Mouse (Mus musculus) hindbrain, embryonic 12.5 days (tissue): ENCODE results near the gene Bank1. TPM values are rescaled to one million over a fixed set of nuclear protein-coding genes. Genes with fewer than 3 reads are reported as not detected.

ENCODE experiments used
- ATAC-seq: fragments of 200-750 bp; cut with Nextera tagmentation; 2 replicates; pipeline ENCODE4 v1.8.0; 2017; ENCODE audit warnings: moderate TSS enrichment; ENCODE audit not compliant: low FRiP score
- H3K27ac ChIP-seq: fragments of 300-500 bp; sonication (generic); 2 replicates; pipeline ENCODE4 v1.5.1; 2016; ENCODE audit warnings: mild to moderate bottlenecking
- H3K27me3 ChIP-seq: fragments of 300-500 bp; sonication (generic); 2 replicates; pipeline ENCODE4 v1.6.1; 2016; ENCODE audit warnings: mild to moderate bottlenecking
- H3K36me3 ChIP-seq: fragments of 300-500 bp; sonication (generic); 2 replicates; pipeline ENCODE4 v1.6.1; 2016; ENCODE audit warnings: mild to moderate bottlenecking
- H3K4me1 ChIP-seq: fragments of 300-500 bp; sonication (generic); 2 replicates; pipeline ENCODE4 v1.6.1; 2016
- H3K4me2 ChIP-seq: fragments of 300-500 bp; sonication (generic); replicated peaks from 2 replicates; pipeline ENCODE4 v1.6.1; 2016; ENCODE audit warnings: mild to moderate bottlenecking
- H3K4me3 ChIP-seq: fragments of 300-500 bp; sonication (generic); 2 replicates; pipeline ENCODE4 v1.5.1; 2016; ENCODE audit warnings: mild to moderate bottlenecking
- H3K9ac ChIP-seq: fragments of 300-500 bp; sonication (generic); 2 replicates; pipeline ENCODE4 v1.6.1; 2016; ENCODE audit warnings: mild to moderate bottlenecking, moderate library complexity
- H3K9me3 ChIP-seq: fragments of 300-500 bp; sonication (generic); replicated peaks from 2 replicates; pipeline ENCODE4 v1.6.1; 2016; ENCODE audit warnings: mild to moderate bottlenecking
- whole genome bisulfite sequencing: fragments of 180-500 bp; shearing (Covaris S2); methylation state at CpG from one replicate; pipeline ENCODE4 v1.1.7; 2016; 5-methylcytosine and 5-hydroxymethylcytosine counted together
- polyA plus RNA-seq: library from polyadenylated mRNA; unstranded; fragments of >200 nt; fragmentation: Nextera tagmentation; extraction: Ambion mirVana; gene quantifications from 2 replicates; pipeline ENCODE4 v1.2.1, GENCODE M21; 2016

The Bank1 gene
- polyA plus RNA-seq, 1 experiment from 2014 or later, result 0.49 TPM

- Histone ChIP-seq H3K9ac (no peak overlapping the region), H3K9me3 (no peaks in the 10 kb centered on the region), H3K36me3 (no peaks in the 10 kb centered on the region), H3K4me1 (no peaks in the 10 kb centered on the region), H3K27ac (no peak overlapping the region), H3K4me2 (no peak overlapping the region), H3K4me3 (no peak overlapping the region), H3K27me3 (no peaks in the 10 kb centered on the region)
- no peak for ATAC-seq
- WGBS, result 85% methylated on average over 5 of the region's 5 CpGs
Observed at GRCm38 (mm10) chr3:136247331-136247730, 78.5 kb downstream of the Bank1 start.

DNA sequence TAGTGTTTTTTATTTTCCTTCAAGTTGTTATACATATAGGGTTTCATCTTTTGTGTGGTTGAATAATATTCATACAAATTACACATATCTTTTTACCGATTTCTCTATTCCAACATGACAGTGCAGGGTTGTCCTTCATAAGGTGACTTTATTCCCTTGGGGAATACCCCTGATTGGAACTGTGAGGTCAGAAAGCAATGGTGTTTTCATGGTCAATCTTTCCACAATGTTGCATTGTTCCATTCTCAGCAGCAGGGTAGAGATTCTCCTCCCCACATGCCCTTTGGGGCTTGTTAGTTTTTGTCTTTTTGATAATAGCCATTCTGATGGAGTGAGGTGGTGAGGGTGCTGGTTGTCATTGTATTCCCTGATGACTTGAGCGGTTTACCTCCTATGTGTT, 80.9 kb downstream of the Bank1 start:
- Histone ChIP-seq H3K9ac (no peak overlapping the region), H3K4me1 (no peaks in the 10 kb centered on the region), H3K4me2 (no peak overlapping the region), H3K9me3 (no peaks in the 10 kb centered on the region), H3K27ac (no peak overlapping the region), H3K36me3 (no peaks in the 10 kb centered on the region), H3K27me3 (no peaks in the 10 kb centered on the region), H3K4me3 (no peak overlapping the region)
- 34% methylated on average over 2 of the region's 2 CpGs for WGBS
- ATAC-seq, result no peak

DNA sequence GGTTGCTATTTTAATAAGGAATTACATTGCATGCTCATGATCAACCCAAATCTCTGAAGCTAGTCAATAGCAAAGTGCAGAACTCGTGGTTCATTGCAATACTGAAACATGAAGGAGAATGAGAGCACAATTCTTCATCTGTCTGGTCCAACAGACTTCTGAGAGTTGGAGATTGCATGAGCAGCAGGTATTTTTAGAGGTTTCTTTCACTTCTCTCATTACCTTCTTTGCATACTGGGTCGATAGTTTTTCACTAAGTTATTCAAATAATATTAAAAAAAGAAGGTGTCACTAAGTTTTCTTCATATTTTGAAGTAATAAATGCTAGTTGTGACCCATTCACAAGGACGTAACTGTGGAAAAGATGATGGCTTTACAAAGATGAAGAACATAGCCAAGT, 87.1 kb downstream of the Bank1 start:
- Histone ChIP-seq H3K27ac (no peak overlapping the region), H3K4me3 (no peak overlapping the region), H3K9ac (no peak overlapping the region), H3K9me3 (no peaks in the 10 kb centered on the region), H3K4me2 (no peak overlapping the region), H3K4me1 (no peaks in the 10 kb centered on the region), H3K36me3 (no peaks in the 10 kb centered on the region), H3K27me3 (no peaks in the 10 kb centered on the region)
- no peak for ATAC-seq
- 88% methylated on average over 3 of the region's 3 CpGs for WGBS

DNA sequence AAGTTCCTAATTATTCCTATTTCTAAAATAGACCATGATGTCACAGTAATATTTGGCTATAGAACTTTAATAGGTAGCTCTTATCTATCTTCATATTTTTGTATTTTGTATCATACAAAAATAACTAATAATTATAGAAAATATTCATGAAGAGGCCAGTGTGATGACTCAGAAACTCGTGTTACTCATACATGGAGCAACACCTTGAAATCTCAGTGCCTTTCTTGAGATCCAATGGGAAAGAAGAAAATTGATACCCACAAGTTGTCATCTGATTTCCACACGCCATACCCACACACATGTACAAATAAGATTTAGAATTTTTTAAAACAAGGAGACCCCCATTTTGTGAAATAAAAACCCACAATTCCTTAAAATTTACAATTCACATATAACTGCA, 92.4 kb downstream of the Bank1 start:
- Histone ChIP-seq H3K9me3 (no peaks in the 10 kb centered on the region), H3K4me1 (no peaks in the 10 kb centered on the region), H3K9ac (no peak overlapping the region), H3K4me2 (no peak overlapping the region), H3K27ac (no peak overlapping the region), H3K27me3 (no peaks in the 10 kb centered on the region), H3K36me3 (no peaks in the 10 kb centered on the region), H3K4me3 (no peak overlapping the region)
- 80% methylated on average over 2 of the region's 2 CpGs for WGBS
- no peak for ATAC-seq

GRCm38 (mm10) chr3:136230602-136231151, 95.2 kb downstream of the Bank1 start:
- WGBS, result 94% methylated on average over 3 of the region's 3 CpGs

DNA sequence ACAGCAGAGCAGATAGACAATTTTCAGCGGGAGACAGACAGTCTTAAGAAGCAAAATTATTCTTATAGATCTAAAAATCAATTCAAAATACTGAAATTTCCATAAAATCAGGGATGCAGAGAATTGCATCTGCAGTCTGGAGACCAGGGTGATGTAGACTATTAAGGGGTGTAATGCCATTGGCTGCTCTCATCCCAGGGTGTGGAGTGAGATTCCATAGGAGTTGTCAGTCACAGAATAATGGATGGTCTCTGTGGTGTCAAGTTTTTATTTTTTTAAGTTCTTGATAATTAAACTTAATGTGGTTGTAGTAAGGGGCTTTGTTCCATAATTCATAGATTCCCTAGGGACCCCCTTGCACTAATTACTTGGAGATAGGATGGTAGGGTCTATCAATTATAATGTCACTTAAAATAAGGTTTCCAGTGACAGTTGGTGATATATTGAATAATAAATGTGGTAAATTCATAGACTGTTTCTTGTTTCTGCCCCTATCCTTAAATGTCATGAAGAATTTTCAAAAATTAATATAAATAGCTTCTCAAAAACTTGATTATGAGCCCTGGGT, 136.1 kb downstream of the Bank1 start:
- Histone ChIP-seq H3K27ac (no peak overlapping the region), H3K4me2 (no peak overlapping the region), H3K9ac (no peak overlapping the region), H3K9me3 (no peaks in the 10 kb centered on the region), H3K36me3 (no peaks in the 10 kb centered on the region), H3K27me3 (no peaks in the 10 kb centered on the region), H3K4me3 (no peak overlapping the region), H3K4me1 (no peaks in the 10 kb centered on the region)
- peak; percentile 86 for ATAC-seq
- 71% methylated on average over 1 of the region's 1 CpGs for WGBS

More at GRCm38 (mm10) chr3:136230602-136231151, 95.2 kb downstream of the Bank1 start:
- H3K9me3 ChIP-seq, result no peaks in the 10 kb centered on the region
- H3K4me1 ChIP-seq, result no peaks in the 10 kb centered on the region
- H3K4me2 ChIP-seq, result no peak overlapping the region
- no peak overlapping the region for H3K27ac ChIP-seq
- H3K9ac ChIP-seq, result no peak overlapping the region
- no peak overlapping the region for H3K4me3 ChIP-seq
- H3K27me3 ChIP-seq, result no peaks in the 10 kb centered on the region
- ATAC-seq, result no peak
- no peaks in the 10 kb centered on the region for H3K36me3 ChIP-seq

GRCm38 (mm10) chr3:136186548-136187113, 139.2 kb downstream of the Bank1 start:
- Histone ChIP-seq H3K27me3 (no peaks in the 10 kb centered on the region), H3K9me3 (no peaks in the 10 kb centered on the region), H3K27ac (no peak overlapping the region), H3K4me2 (no peak overlapping the region), H3K4me3 (no peak overlapping the region), H3K36me3 (no peaks in the 10 kb centered on the region), H3K9ac (no peak overlapping the region), H3K4me1 (no peaks in the 10 kb centered on the region)
- ATAC-seq, result no peak
- WGBS, result 79% methylated on average over 3 of the region's 3 CpGs

- H3K36me3 ChIP-seq, result no peaks in the 10 kb centered on the region
- H3K9ac ChIP-seq, result no peak overlapping the region
- H3K9me3 ChIP-seq, result no peaks in the 10 kb centered on the region
- no peak for ATAC-seq
- no peak overlapping the region for H3K4me2 ChIP-seq
- no peaks in the 10 kb centered on the region for H3K27me3 ChIP-seq
- H3K27ac ChIP-seq, result no peak overlapping the region
- H3K4me1 ChIP-seq, result peaks cover 4% of the 10 kb centered on the region; the same call in 1 of the 2 replicates
- H3K4me3 ChIP-seq, result no peak overlapping the region
Observed at GRCm38 (mm10) chr3:136171631-136172030, 154.2 kb downstream of the Bank1 start.

DNA sequence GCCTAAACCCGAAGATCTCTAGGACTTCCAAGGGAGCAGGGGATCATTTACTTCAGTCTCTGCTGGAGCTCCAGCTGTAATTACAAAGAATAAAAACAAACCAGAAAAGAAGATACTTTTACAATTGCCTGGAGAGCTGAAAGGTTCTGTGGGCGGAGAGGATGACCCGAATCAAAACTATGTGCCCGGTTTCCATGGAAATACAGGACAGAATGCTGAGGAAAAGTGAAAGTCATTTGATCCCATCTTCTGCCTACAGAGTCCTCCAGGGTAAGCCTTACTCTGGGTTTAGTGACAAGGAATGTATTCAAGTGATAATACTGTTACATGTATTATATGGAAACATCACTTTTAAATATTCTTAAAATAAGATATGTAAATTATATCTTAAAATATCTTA, 157.8 kb downstream of the Bank1 start:
- no peak overlapping the region for H3K4me3 ChIP-seq
- H3K9me3 ChIP-seq, result no peaks in the 10 kb centered on the region
- H3K4me1 ChIP-seq, result peaks cover 4% of the 10 kb centered on the region; the same call in 1 of the 2 replicates
- no peak overlapping the region for H3K27ac ChIP-seq
- H3K4me2 ChIP-seq, result no peak overlapping the region
- H3K9ac ChIP-seq, result no peak overlapping the region
- no peak for ATAC-seq
- no peaks in the 10 kb centered on the region for H3K27me3 ChIP-seq
- no peaks in the 10 kb centered on the region for H3K36me3 ChIP-seq
- WGBS, result 24% methylated on average over 4 of the region's 4 CpGs

DNA sequence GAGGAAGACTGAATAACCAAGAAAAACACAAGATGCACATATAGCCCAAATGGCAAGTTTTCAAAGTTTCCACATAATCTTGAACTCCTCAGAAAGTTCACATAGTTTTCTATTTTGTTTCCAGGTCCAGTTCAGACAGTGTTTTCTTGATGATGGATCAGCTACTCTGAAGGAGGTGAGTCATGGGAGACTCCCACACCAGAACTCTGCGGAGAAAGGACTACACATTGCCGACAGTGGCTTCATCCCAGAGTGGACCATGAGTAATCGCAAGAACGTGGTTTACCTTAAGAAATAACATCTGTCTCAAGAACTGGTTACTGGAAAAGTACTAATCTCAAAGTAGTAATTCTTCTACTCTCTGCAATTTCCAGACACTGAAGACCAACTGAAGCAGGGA, 159.2 kb downstream of the Bank1 start:
- 92% methylated on average over 4 of the region's 4 CpGs for WGBS
- no peak for ATAC-seq

DNA sequence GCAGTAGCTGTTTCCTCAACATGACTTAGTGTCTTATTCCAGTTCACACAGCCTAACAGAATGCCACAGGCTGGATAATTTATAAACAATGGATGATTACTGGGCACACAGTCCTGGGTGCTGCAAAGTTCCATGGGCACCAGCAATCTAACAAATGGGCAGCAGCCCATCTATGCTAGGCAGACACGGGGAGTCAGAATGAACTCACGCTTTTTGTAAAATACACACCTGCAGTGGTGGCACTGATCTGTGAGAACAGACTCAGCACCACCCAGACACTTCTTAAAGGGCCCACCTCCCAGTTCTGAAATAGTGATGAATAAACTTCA, 159.9 kb downstream of the Bank1 start:
- H3K27ac ChIP-seq, result no peak overlapping the region
- H3K4me3 ChIP-seq, result no peak overlapping the region
- WGBS, result 92% methylated on average over 2 of the region's 2 CpGs
- peaks cover 4% of the 10 kb centered on the region; the same call in 1 of the 2 replicates for H3K4me1 ChIP-seq
- ATAC-seq, result no peak
- H3K9ac ChIP-seq, result no peak overlapping the region
- H3K36me3 ChIP-seq, result no peaks in the 10 kb centered on the region
- H3K4me2 ChIP-seq, result no peak overlapping the region
- H3K27me3 ChIP-seq, result no peaks in the 10 kb centered on the region
- no peaks in the 10 kb centered on the region for H3K9me3 ChIP-seq

More for the DNA sequence above, 159.2 kb downstream of the Bank1 start:
- Histone ChIP-seq H3K27ac (no peak overlapping the region), H3K4me1 (peaks cover 4% of the 10 kb centered on the region; the same call in 1 of the 2 replicates), H3K27me3 (no peaks in the 10 kb centered on the region), H3K4me3 (no peak overlapping the region), H3K9ac (no peak overlapping the region), H3K9me3 (no peaks in the 10 kb centered on the region), H3K36me3 (no peaks in the 10 kb centered on the region), H3K4me2 (no peak overlapping the region)

GRCm38 (mm10) chr3:136165167-136166032, 160.5 kb downstream of the Bank1 start:
- 85% methylated on average over 7 of the region's 7 CpGs for WGBS

More at GRCm38 (mm10) chr3:136165167-136166032, 160.5 kb downstream of the Bank1 start:
- Histone ChIP-seq H3K27ac (no peak overlapping the region), H3K9ac (no peak overlapping the region), H3K4me1 (peaks cover 4% of the 10 kb centered on the region; the same call in 1 of the 2 replicates), H3K9me3 (no peaks in the 10 kb centered on the region), H3K4me2 (no peak overlapping the region), H3K4me3 (no peak overlapping the region), H3K27me3 (no peaks in the 10 kb centered on the region), H3K36me3 (no peaks in the 10 kb centered on the region)
- ATAC-seq, result no peak
